Mouse (Mus musculus) midbrain, embryonic 15.5 days (tissue): ENCODE results near the gene 5031439G07Rik. TPM values are rescaled to one million over a fixed set of nuclear protein-coding genes. Genes with fewer than 3 reads are reported as not detected.

Experiments
- ATAC-seq: fragments of 200-750 bp; cut with Nextera tagmentation; replicated peaks from 2 replicates; pipeline ENCODE4 v1.8.0; 2017; ENCODE audit warnings: moderate TSS enrichment
- H3K27ac ChIP-seq: fragments of 300-500 bp; sonication (generic); 2 replicates; pipeline ENCODE4 v1.5.1; 2015; ENCODE audit warnings: mild to moderate bottlenecking, inconsistent platforms
- H3K27me3 ChIP-seq: fragments of 300-500 bp; sonication (generic); replicated peaks from 2 replicates; pipeline ENCODE4 v1.6.1; 2015; ENCODE audit warnings: inconsistent platforms
- H3K36me3 ChIP-seq: fragments of 300-500 bp; sonication (generic); replicated peaks from 2 replicates; pipeline ENCODE4 v1.6.1; 2015; ENCODE audit warnings: inconsistent platforms
- H3K4me1 ChIP-seq: fragments of 300-500 bp; sonication (generic); 2 replicates; pipeline ENCODE4 v1.6.1; 2015; ENCODE audit warnings: inconsistent platforms
- H3K4me2 ChIP-seq: fragments of 300-500 bp; sonication (generic); 2 replicates; pipeline ENCODE4 v1.6.1; 2015; ENCODE audit warnings: inconsistent platforms, mild to moderate bottlenecking, moderate library complexity
- H3K4me3 ChIP-seq: fragments of 300-500 bp; sonication (generic); 2 replicates; pipeline ENCODE4 v1.5.1; 2015; ENCODE audit warnings: mild to moderate bottlenecking, inconsistent platforms
- H3K9ac ChIP-seq: fragments of 300-500 bp; sonication (generic); 2 replicates; pipeline ENCODE4 v1.6.1; 2015; ENCODE audit warnings: mild to moderate bottlenecking, inconsistent platforms
- H3K9me3 ChIP-seq: fragments of 300-500 bp; sonication (generic); 2 replicates; pipeline ENCODE4 v1.6.1; 2016; ENCODE audit warnings: inconsistent platforms
- WGBS: fragments of 180-500 bp; shearing (Covaris S2); methylation state at CpG from one replicate; pipeline ENCODE4 v1.1.7; 2015; ENCODE audit warnings: mixed read lengths; 5-methylcytosine and 5-hydroxymethylcytosine counted together
- polyA plus RNA-seq: library from polyadenylated mRNA; unstranded; fragments of >200 nt; fragmentation: Nextera tagmentation; extraction: Ambion mirVana; gene quantifications from 2 replicates; pipeline ENCODE4 v1.2.1, GENCODE M21; 2015

5031439G07Rik gene
- polyA plus RNA-seq, 1 experiment from 2014 or later = 28.4 TPM

GRCm38 (mm10) chr15:85015771-85016170, 27.4 kb upstream of the 5031439G07Rik start:
- H3K27ac ChIP-seq = no peak overlapping the region

DNA sequence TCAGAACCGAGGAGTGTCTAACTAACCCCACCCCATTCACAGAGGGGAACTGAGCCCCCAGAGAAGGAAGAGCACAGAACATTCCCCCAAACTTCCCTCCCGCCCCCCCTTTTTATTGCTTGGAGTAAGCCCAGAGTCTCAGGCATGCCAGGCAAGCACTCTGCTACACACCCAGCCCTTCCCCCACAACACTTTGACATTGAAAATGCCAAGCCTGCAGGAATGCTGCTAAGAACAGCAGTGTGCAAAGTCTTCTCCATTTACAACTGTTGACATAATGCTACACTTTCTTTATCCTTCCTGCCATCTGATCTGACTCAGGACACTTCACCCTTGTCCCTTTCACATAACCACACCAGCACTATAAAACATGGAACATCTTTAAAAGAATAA, 24.3 kb upstream of the 5031439G07Rik start:
- 57% methylated on average over 2 of the region's 2 CpGs for WGBS
- H3K9ac ChIP-seq = no peak overlapping the region
- H3K4me2 ChIP-seq = no peak overlapping the region
- no peak overlapping the region for H3K27ac ChIP-seq
- H3K4me1 ChIP-seq = peaks cover 13% of the 10 kb centered on the region
- ATAC-seq = no peak
- no peaks in the 10 kb centered on the region for H3K9me3 ChIP-seq
- H3K4me3 ChIP-seq = no peak overlapping the region
- H3K36me3 ChIP-seq = no peaks in the 10 kb centered on the region
- H3K27me3 ChIP-seq = peaks cover 3% of the 10 kb centered on the region; the same call in 1 of the 2 replicates

More at GRCm38 (mm10) chr15:85015771-85016170, 27.4 kb upstream of the 5031439G07Rik start:
- WGBS = 82% methylated on average over 11 of the region's 11 CpGs
- Histone ChIP-seq H3K9me3 (no peaks in the 10 kb centered on the region), H3K4me2 (no peak overlapping the region), H3K9ac (no peak overlapping the region), H3K27me3 (peaks cover 3% of the 10 kb centered on the region; the same call in 1 of the 2 replicates), H3K36me3 (no peaks in the 10 kb centered on the region), H3K4me1 (peaks cover 13% of the 10 kb centered on the region), H3K4me3 (no peak overlapping the region)
- no peak for ATAC-seq

DNA sequence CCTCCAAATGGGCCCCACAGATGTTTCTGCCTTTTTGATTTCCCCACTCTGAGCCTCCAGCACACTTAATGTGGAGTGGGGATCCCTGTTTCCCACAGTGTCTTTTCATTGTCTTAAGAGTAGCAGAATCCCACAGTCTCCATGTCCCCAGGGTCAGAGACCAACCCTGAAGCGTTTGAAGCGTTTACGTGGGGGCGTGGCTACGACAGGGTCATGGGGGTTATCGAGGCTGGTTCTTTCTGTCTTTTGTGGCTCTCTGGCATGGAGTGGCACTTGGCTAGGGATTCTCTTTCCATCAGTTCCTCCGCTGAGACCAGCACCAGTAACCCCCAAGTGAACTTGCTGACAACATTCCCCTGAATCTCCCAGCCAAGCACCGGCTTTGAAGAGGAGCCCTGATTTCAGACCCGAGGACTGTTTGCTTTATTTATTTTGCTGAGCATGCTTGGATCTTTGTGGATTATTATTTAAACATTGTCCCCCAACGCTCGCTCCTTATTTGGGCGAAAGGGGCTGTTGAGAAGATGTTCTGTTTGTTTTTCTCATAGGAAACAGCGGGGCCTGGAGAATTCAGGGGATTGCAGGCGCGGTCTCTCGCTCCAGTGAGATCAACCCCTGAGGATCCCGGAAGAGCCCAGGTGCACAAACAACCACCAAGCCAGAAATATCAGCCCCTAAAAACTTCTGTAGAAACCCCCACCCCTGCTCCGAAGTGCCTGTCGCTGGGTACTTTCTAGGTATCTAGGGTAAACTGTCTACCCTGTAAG, 23.7 kb upstream of the 5031439G07Rik start:
- 0 out of 2 replicates have a peak, but pooled peaks cover under 1% of the 10 kb centered on the region for H3K27me3 ChIP-seq
- H3K4me1 ChIP-seq = peaks cover 9% of the 10 kb centered on the region
- H3K9ac ChIP-seq = no peak overlapping the region
- H3K9me3 ChIP-seq = no peaks in the 10 kb centered on the region
- H3K27ac ChIP-seq = no peak overlapping the region
- no peak overlapping the region for H3K4me2 ChIP-seq
- 43% methylated on average over 19 of the region's 19 CpGs for WGBS
- H3K4me3 ChIP-seq = no peak overlapping the region
- no peaks in the 10 kb centered on the region for H3K36me3 ChIP-seq
- no peak for ATAC-seq

DNA sequence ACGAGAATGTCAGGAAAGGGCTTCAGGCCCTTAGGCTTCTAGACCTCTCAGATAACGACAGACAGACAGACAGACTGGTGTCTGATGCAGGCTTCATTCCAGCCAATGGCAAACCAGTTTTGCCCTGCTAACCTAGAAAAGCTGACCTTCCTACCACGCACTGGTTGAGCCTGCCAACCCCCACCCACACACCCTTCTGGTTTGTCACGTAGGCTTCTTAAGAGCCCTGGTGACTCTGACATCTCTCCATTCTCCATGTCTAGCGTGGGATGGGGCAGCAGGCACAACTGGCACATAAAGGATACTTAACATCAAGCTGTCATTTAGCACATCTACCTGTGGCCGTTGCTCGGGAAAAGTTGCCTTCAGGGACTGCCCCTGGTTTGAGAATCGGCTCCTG, 21.3 kb upstream of the 5031439G07Rik start:
- 86% methylated on average over 8 of the region's 8 CpGs for WGBS
- no peaks in the 10 kb centered on the region for H3K9me3 ChIP-seq
- H3K9ac ChIP-seq = no peak overlapping the region
- 0 out of 2 replicates have a peak, but pooled peaks cover 3% of the 10 kb centered on the region for H3K4me1 ChIP-seq
- ATAC-seq = no peak
- H3K4me3 ChIP-seq = no peak overlapping the region
- H3K27ac ChIP-seq = no peak overlapping the region
- H3K27me3 ChIP-seq = no peaks in the 10 kb centered on the region
- no peak overlapping the region for H3K4me2 ChIP-seq
- H3K36me3 ChIP-seq = no peaks in the 10 kb centered on the region

DNA sequence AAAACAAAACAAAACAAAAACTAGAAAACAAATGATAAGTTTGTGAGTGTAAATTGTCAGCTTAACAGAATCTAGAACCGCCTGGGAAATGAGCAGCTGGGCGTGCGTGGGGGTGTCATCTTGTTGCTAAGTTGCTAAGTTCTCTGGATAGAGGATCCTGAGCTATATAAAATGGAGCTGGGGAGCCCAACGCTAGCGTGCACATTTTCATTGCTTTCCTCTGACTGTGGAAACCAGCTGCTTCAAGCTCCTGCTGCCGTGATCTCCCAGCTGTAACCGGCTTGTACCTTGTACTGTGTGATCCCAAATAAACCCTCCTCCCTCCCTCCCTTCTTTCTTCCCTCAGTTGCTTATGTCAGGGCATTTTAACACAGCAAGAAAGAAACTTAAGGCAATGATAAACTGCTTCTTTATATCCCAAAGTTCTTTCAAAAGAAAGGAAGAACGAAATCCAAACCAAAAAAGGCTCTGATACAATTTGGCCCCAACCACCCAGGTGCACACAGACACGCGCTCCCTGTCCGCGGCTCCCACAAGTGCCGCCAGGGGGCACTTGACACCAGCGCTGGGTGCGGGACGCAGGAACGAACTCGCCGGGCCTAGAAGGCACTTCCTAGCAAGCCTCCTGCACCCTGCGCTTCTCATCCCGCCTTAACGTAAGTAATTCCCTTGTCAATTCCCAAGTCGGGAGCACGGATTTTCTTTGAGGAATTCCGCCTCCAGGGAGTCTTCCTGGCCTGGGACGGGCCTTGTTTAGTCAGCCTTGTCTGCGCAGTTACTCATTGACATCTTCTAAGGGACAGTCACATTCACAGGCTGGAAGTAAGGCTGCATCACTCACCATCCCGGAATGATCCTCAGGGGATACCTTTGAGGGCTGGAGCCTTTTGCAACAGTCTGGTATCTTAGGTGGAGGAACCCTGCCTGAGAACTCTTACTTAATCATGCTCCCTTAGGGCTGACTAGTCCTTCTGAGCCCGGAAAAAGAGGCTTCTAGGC, 12.9 kb upstream of the 5031439G07Rik start:
- no peaks in the 10 kb centered on the region for H3K36me3 ChIP-seq
- H3K9me3 ChIP-seq = no peaks in the 10 kb centered on the region
- ATAC-seq = no peak
- H3K4me1 ChIP-seq = 0 out of 2 replicates have a peak, but pooled peaks cover 2% of the 10 kb centered on the region
- H3K4me3 ChIP-seq = no peak overlapping the region
- no peak overlapping the region for H3K9ac ChIP-seq
- H3K27ac ChIP-seq = no peak overlapping the region
- no peak overlapping the region for H3K4me2 ChIP-seq
- WGBS = 18% methylated on average over 29 of the region's 29 CpGs
- H3K27me3 ChIP-seq = 0 out of 2 replicates have a peak, but pooled peaks cover 2% of the 10 kb centered on the region

DNA sequence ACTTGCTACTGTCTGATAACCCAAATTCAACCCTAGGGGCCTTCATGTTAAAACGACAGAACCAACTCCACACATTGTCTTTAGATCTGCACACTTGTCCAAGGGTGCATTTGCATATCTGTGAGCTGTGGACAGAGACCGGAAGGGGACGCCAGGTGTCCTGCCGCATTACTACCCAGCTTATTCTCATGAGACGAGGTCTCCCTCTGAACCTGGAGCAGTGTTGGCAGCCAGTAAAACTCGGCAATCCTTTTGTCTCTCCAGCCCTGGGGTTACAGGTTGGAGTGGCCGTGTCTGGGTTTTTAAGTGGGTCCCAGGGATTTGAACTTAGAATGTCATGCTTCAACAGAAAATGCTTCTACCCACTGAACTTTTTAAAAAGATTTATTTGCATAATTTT, 11.6 kb upstream of the 5031439G07Rik start:
- no peaks in the 10 kb centered on the region for H3K36me3 ChIP-seq
- H3K4me1 ChIP-seq = 0 out of 2 replicates have a peak, but pooled peaks cover 2% of the 10 kb centered on the region
- no peaks in the 10 kb centered on the region for H3K9me3 ChIP-seq
- H3K4me3 ChIP-seq = no peak overlapping the region
- 59% methylated on average over 7 of the region's 7 CpGs for WGBS
- H3K4me2 ChIP-seq = no peak overlapping the region
- no peak overlapping the region for H3K9ac ChIP-seq
- ATAC-seq = no peak
- 0 out of 2 replicates have a peak, but pooled peaks cover 2% of the 10 kb centered on the region for H3K27me3 ChIP-seq
- H3K27ac ChIP-seq = no peak overlapping the region

DNA sequence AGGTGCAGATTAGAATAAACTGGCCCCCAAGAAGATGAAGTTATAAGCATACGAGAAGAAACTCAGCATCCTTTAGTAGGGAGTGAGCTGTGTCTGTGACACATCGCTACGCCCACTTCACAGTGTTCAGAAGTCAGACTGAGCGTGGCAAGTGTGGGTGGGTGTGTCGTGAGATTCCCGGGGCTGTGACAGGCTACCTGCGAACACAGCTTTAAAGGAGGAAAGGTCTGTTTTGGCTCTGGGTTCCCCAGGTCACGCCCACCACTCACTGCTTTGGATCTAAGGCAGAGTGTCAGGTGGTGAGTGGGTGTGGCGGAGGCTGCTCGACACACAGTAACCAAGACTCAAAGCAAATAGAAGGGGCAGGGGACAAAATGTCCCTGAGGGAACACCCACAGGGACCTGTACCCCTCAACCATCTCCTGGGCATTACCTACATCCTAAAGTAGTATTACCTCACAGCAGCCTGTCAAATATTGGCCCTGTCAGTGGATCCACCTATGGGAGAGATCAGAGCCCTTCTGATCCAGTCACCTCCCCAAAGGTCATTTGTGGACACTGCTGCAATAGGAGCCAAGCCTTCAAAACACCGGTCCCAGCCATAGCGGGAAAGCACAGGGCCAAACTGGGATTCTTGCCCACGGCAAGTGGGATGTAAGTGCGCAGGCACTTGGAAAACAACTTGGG, 9.6 kb upstream of the 5031439G07Rik start:
- Histone ChIP-seq H3K27me3 (0 out of 2 replicates have a peak, but pooled peaks cover 2% of the 10 kb centered on the region), H3K27ac (no peak overlapping the region), H3K36me3 (no peaks in the 10 kb centered on the region), H3K4me2 (no peak overlapping the region), H3K9ac (no peak overlapping the region), H3K4me1 (0 out of 2 replicates have a peak, but pooled peaks cover 2% of the 10 kb centered on the region), H3K9me3 (no peaks in the 10 kb centered on the region), H3K4me3 (no peak overlapping the region)
- 72% methylated on average over 14 of the region's 14 CpGs for WGBS
- no peak for ATAC-seq

DNA sequence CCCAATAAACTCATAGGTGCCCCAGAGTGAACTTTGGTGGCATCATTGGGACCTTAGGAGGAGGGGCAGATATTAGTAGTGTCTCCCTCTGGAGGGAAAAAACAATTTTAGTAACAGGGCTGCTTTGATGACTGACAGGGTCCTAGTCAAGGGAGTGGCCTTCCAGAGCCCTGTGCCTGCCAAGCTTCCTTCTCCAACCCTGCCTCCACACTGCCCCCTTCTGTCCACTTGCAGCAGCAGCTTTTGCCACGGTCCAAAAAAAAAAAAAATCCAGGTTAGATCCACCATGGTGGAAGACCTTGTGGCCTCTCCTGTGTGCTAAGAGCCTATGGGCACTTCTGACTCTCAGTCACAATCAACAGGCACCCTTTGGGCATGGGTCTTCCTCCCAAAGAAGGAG, 7.6 kb upstream of the 5031439G07Rik start:
- H3K4me3 ChIP-seq = no peak overlapping the region
- WGBS = 12% methylated on average over 1 of the region's 1 CpGs
- H3K4me1 ChIP-seq = no peaks in the 10 kb centered on the region
- no peak for ATAC-seq
- no peak overlapping the region for H3K27ac ChIP-seq
- no peak overlapping the region for H3K9ac ChIP-seq
- H3K36me3 ChIP-seq = no peaks in the 10 kb centered on the region
- no peaks in the 10 kb centered on the region for H3K27me3 ChIP-seq
- H3K9me3 ChIP-seq = no peaks in the 10 kb centered on the region
- H3K4me2 ChIP-seq = no peak overlapping the region

DNA sequence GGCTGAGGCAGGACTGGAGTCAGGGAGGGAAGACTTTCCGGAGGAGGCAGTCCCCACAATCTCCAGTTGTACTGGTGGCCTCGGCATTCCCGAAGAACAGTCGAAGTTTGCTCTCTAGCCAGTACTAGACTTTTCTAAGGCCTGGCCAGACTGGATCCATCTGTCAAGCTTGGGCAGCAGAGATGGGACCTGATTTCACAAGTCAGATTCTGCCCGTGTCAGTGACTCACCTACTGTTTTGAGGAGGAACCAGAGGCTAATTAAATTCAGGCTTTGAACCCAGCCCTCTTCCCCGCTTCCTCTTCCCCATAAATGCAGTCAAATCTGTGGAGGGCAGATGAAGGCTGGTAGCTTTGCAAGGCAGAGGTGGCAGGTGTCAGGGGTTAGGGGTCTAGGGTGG, 6.7 kb upstream of the 5031439G07Rik start:
- Histone ChIP-seq H3K4me1 (peaks cover under 1% of the 10 kb centered on the region; the same call in 1 of the 2 replicates), H3K9me3 (no peaks in the 10 kb centered on the region), H3K4me3 (no peak overlapping the region), H3K36me3 (no peaks in the 10 kb centered on the region), H3K9ac (no peak overlapping the region), H3K4me2 (no peak overlapping the region), H3K27me3 (no peaks in the 10 kb centered on the region), H3K27ac (no peak overlapping the region)
- 51% methylated on average over 6 of the region's 6 CpGs for WGBS
- no peak for ATAC-seq

GRCm38 (mm10) chr15:84994498-84994897, 6.1 kb upstream of the 5031439G07Rik start:
- Histone ChIP-seq H3K9ac (no peak overlapping the region), H3K36me3 (no peaks in the 10 kb centered on the region), H3K27me3 (no peaks in the 10 kb centered on the region), H3K4me3 (no peak overlapping the region), H3K9me3 (no peaks in the 10 kb centered on the region), H3K27ac (no peak overlapping the region), H3K4me1 (peaks cover 6% of the 10 kb centered on the region; the same call in 1 of the 2 replicates), H3K4me2 (no peak overlapping the region)
- 46% methylated on average over 6 of the region's 6 CpGs for WGBS
- no peak for ATAC-seq

DNA sequence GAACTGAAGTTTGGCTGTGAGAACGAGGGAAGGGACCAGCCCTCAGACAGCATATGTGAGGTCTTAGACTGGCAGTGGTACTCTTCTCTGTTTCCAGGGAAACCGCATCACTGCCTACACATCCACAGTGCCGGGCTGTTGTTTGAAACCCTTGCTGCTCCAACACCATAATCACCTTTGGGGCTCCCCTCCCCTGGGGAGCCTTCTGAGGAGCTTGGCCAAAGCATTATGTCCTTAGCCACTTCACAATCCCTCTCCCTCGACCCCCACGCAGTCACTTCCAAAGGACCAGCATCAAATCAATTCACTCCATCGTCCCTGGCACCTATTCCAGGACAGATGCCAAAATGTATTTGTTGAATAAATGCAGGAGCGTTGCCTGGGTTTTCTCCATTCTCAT, 1.4 kb upstream of the 5031439G07Rik start:
- WGBS = 28% methylated on average over 7 of the region's 7 CpGs
- H3K9me3 ChIP-seq = no peaks in the 10 kb centered on the region
- H3K4me3 ChIP-seq = no peak overlapping the region
- H3K9ac ChIP-seq = no peak overlapping the region
- peaks cover 31% of the 10 kb centered on the region for H3K4me1 ChIP-seq
- H3K27me3 ChIP-seq = no peaks in the 10 kb centered on the region
- H3K27ac ChIP-seq = no peak overlapping the region
- ATAC-seq = no peak
- H3K4me2 ChIP-seq = no peak overlapping the region
- no peaks in the 10 kb centered on the region for H3K36me3 ChIP-seq

- no peaks in the 10 kb centered on the region for H3K36me3 ChIP-seq
- H3K4me1 ChIP-seq = peaks cover 32% of the 10 kb centered on the region
- no peak for ATAC-seq
- H3K9ac ChIP-seq = no peak overlapping the region
- H3K4me2 ChIP-seq = no peak overlapping the region
- WGBS = 62% methylated on average over 3 of the region's 3 CpGs
- H3K27ac ChIP-seq = no peak overlapping the region
- no peaks in the 10 kb centered on the region for H3K27me3 ChIP-seq
- no peak overlapping the region for H3K4me3 ChIP-seq
- H3K9me3 ChIP-seq = no peaks in the 10 kb centered on the region
Observed at GRCm38 (mm10) chr15:84989098-84989497, 747 bp upstream of the 5031439G07Rik start.
